In genomic region chr16:91645420-91645819, GRCm38 (mm10) we compare ENCODE assay signal across 8 mouse cellular contexts. TPM values are rescaled to one million over a fixed set of nuclear protein-coding genes. Genes with fewer than 3 reads are reported as not detected.
A peak's percentile ranks its signal among the peaks of the same experiment; 100 is the strongest.
DNase-seq lines count a peak whose midpoint lies in the region; ATAC-seq and TF ChIP-seq lines count a peak whose summit lies in the region.
"Not testable (repeated sequence)": the region's sequence is repeated elsewhere in the genome, so short reads cannot be mapped to it uniquely, and the experiment has no call there.

No protein-coding gene starts in this region.

- DNase-seq in ES-E14 (ENCODE audit: low read depth, low spot score); embryonic facial prominence, embryonic 14.5 days (ENCODE audit: low spot score); liver, embryonic 11.5 days (ENCODE audit: low spot score); liver, postnatal 0 days; midbrain, embryonic 10.5 days (ENCODE audit: low spot score): not testable (repeated sequence)
- DNase-seq in testis, postnatal 10 days (ENCODE audit: low spot score): peak; percentile 19

- H3K27ac ChIP-seq in ES-E14 (ENCODE audit: insufficient read depth, low read depth, low read length, poor library complexity, severe bottlenecking); embryonic facial prominence, embryonic 14.5 days (replicated peaks; ENCODE audit: low read depth, low read length); heart, embryonic 13.5 days (replicated peaks); kidney, embryonic 14.5 days (ENCODE audit: low read depth, low read length); liver, embryonic 11.5 days (ENCODE audit: low read depth, low read length); liver, postnatal 0 days (ENCODE audit: low read depth); midbrain, embryonic 10.5 days (replicated peaks): not testable (repeated sequence)

- H3K4me1 ChIP-seq in ES-E14 (ENCODE audit: control insufficient read depth in 2 of 2, insufficient read depth in 2 of 2, low read length in 2 of 2, poor library complexity in 1 of 2); embryonic facial prominence, embryonic 14.5 days (ENCODE audit: control insufficient read depth, insufficient read depth, low read length); kidney, embryonic 14.5 days (ENCODE audit: control insufficient read depth, insufficient read depth, low read length): not testable (repeated sequence)
- H3K4me1 ChIP-seq in heart, embryonic 13.5 days: peaks cover 21% of the 10 kb centered on the region
- H3K4me1 ChIP-seq in liver, embryonic 11.5 days (replicated peaks; ENCODE audit: control insufficient read depth, insufficient read depth, low read length): peaks cover 15% of the 10 kb centered on the region
- H3K4me1 ChIP-seq in liver, postnatal 0 days (ENCODE audit: insufficient read depth): peaks cover 13% of the 10 kb centered on the region
- peaks cover 23% of the 10 kb centered on the region for H3K4me1 ChIP-seq in midbrain, embryonic 10.5 days

- peak overlapping the region; percentile 40 to 96; a peak in 3 of 4 replicates for H3K4me3 ChIP-seq in ES-E14 (ENCODE audit: insufficient read depth in 1 of 2, low read depth in 1 of 2, low read length in 2 of 2, poor library complexity in 1 of 2, severe bottlenecking in 1 of 2)
- not testable (repeated sequence) for H3K4me3 ChIP-seq in embryonic facial prominence, embryonic 14.5 days (ENCODE audit: low read depth, low read length); kidney, embryonic 14.5 days (ENCODE audit: low read length)
- peak overlapping the region; percentile 90; the same call in 1 of the 2 replicates for H3K4me3 ChIP-seq in heart, embryonic 13.5 days
- H3K4me3 ChIP-seq in liver, embryonic 11.5 days (ENCODE audit: low read depth, low read length): peak overlapping the region; percentile 33; the same call in 1 of the 2 replicates
- 0 out of 2 replicates have a peak overlapping the region, but pooled peaks have one; percentile 71 for H3K4me3 ChIP-seq in liver, postnatal 0 days (ENCODE audit: low read depth, low read length)
- peak overlapping the region; percentile 86 for H3K4me3 ChIP-seq in midbrain, embryonic 10.5 days

- H3K27me3 ChIP-seq in embryonic facial prominence, embryonic 14.5 days (replicated peaks; ENCODE audit: control insufficient read depth, insufficient read depth, low read length); heart, embryonic 13.5 days (replicated peaks); kidney, embryonic 14.5 days (ENCODE audit: control insufficient read depth, insufficient read depth, low read length); liver, embryonic 11.5 days (replicated peaks; ENCODE audit: control insufficient read depth, insufficient read depth, low read length); liver, postnatal 0 days (ENCODE audit: insufficient read depth, low read length); midbrain, embryonic 10.5 days (ENCODE audit: low read depth, poor library complexity, severe bottlenecking): not testable (repeated sequence)

- peak overlapping the region; percentile 29; the same call in 1 of the 2 replicates for H3K9ac ChIP-seq in ES-E14 (ENCODE audit: insufficient read depth, low read depth, low read length, poor library complexity, severe bottlenecking)
- H3K9ac ChIP-seq in embryonic facial prominence, embryonic 14.5 days (ENCODE audit: low read depth, low read length); heart, embryonic 13.5 days; kidney, embryonic 14.5 days (ENCODE audit: low read depth, low read length); liver, embryonic 11.5 days (ENCODE audit: low read depth, low read length); liver, postnatal 0 days (replicated peaks): not testable (repeated sequence)

- H3K4me2 ChIP-seq in embryonic facial prominence, embryonic 14.5 days (ENCODE audit: low read depth, low read length): peak overlapping the region; percentile 76; the same call in 1 of the 2 replicates
- H3K4me2 ChIP-seq in heart, embryonic 13.5 days: peak overlapping the region; percentile 98
- H3K4me2 ChIP-seq in kidney, embryonic 14.5 days (replicated peaks; ENCODE audit: low read depth, low read length): peak overlapping the region; percentile 83; the same call in 1 of the 2 replicates
- peak overlapping the region; percentile 35; the same call in 1 of the 2 replicates for H3K4me2 ChIP-seq in liver, embryonic 11.5 days
- not testable (repeated sequence) for H3K4me2 ChIP-seq in liver, postnatal 0 days (ENCODE audit: low read depth, low read length)

- not testable (repeated sequence) for H3K9me3 ChIP-seq in ES-E14 (ENCODE audit: control insufficient read depth, insufficient read depth, low read depth, low read length); embryonic facial prominence, embryonic 14.5 days (ENCODE audit: control insufficient read depth, low read length); heart, embryonic 13.5 days; kidney, embryonic 14.5 days (ENCODE audit: control insufficient read depth, low read length); liver, embryonic 11.5 days (ENCODE audit: control insufficient read depth, low read length); liver, postnatal 0 days (ENCODE audit: low read length); midbrain, embryonic 10.5 days (replicated peaks)

- TF ChIP-seq EP300 in liver, postnatal 0 days (IDR thresholded peaks at IDR 0.05; ENCODE audit: low read depth): not testable (repeated sequence)

- in situ Hi-C loops in ES-E14 (cut with MboI; ENCODE audit: low sequenced_read_pairs in 2 of 2, unreplicated experiment in 2 of 2): not testable (repeated sequence)

- no CpG with 5 or more reads among the region's 2 CpGs for WGBS in embryonic facial prominence, embryonic 14.5 days
- WGBS in heart, embryonic 13.5 days: no CpG with 5 or more reads among the region's 2 CpGs
- WGBS in kidney, embryonic 14.5 days: no CpG with 5 or more reads among the region's 2 CpGs
- WGBS in liver, embryonic 11.5 days: no CpG with 5 or more reads among the region's 2 CpGs
- WGBS in liver, postnatal 0 days (ENCODE audit: insufficient replicate concordance): no CpG with 5 or more reads among the region's 2 CpGs
- 100% methylated on average over 1 of the region's 2 CpGs for WGBS in midbrain, embryonic 10.5 days

- TF ChIP-seq CTCF in liver, postnatal 0 days (IDR thresholded peaks at IDR 0.05; ENCODE audit: low read depth): peak; percentile 14; the same call in 1 of the 2 replicates

- ATAC-seq in embryonic facial prominence, embryonic 14.5 days (ENCODE audit: low read depth); heart, embryonic 13.5 days (ENCODE audit: extremely low read depth, insufficient number of reproducible peaks, low FRiP score, low TSS enrichment); kidney, embryonic 14.5 days (ENCODE audit: low FRiP score, low TSS enrichment); liver, embryonic 11.5 days (replicated peaks; ENCODE audit: low FRiP score); liver, postnatal 0 days: not testable (repeated sequence)

- H3K36me3 ChIP-seq in ES-E14 (ENCODE audit: control insufficient read depth, insufficient read depth, low read length, poor library complexity, severe bottlenecking): peaks cover 27% of the 10 kb centered on the region
- H3K36me3 ChIP-seq in embryonic facial prominence, embryonic 14.5 days (ENCODE audit: control insufficient read depth, insufficient read depth, low read length): peaks cover 28% of the 10 kb centered on the region
- peaks cover 29% of the 10 kb centered on the region for H3K36me3 ChIP-seq in heart, embryonic 13.5 days
- peaks cover 24% of the 10 kb centered on the region for H3K36me3 ChIP-seq in kidney, embryonic 14.5 days (ENCODE audit: control insufficient read depth, insufficient read depth, low read length)
- H3K36me3 ChIP-seq in liver, embryonic 11.5 days (ENCODE audit: control insufficient read depth, insufficient read depth, low read length): peaks cover 21% of the 10 kb centered on the region; the same call in 1 of the 2 replicates
- H3K36me3 ChIP-seq in liver, postnatal 0 days (replicated peaks; ENCODE audit: insufficient read depth, low read length): peaks cover 23% of the 10 kb centered on the region
- peaks cover 34% of the 10 kb centered on the region for H3K36me3 ChIP-seq in midbrain, embryonic 10.5 days

RNA-seq across cellular contexts. Expression of gene Gart, which starts 1.3 kb away (rescaled TPM):
- 399 and 435 TPM in 2 replicates for total RNA-seq in ES-E14 (2012; rRNA removed)
- polyA plus RNA-seq in embryonic facial prominence, embryonic 14.5 days (2014; fragmentation: Nextera tagmentation; extraction: Ambion mirVana): 84.5 and 96.3 TPM in 2 replicates
- 72.6 and 77.2 TPM in 2 replicates for polyA plus RNA-seq in heart, embryonic 13.5 days (2015; fragmentation: Nextera tagmentation; extraction: Ambion mirVana)
- polyA plus RNA-seq in kidney, embryonic 14.5 days (2014; fragmentation: Nextera tagmentation; extraction: Ambion mirVana): 90.5 and 128 TPM in 2 replicates
- 227 and 251 TPM in 2 replicates for polyA plus RNA-seq in liver, embryonic 11.5 days (2014; fragmentation: Nextera tagmentation; extraction: Ambion mirVana)
- 30.3 and 33.4 TPM in 2 replicates for polyA plus RNA-seq in liver, postnatal 0 days (2015; fragmentation: Nextera tagmentation; extraction: Ambion mirVana)
- 145 and 162 TPM in 2 replicates for polyA plus RNA-seq in midbrain, embryonic 10.5 days (2016; fragmentation: Nextera tagmentation; extraction: Ambion mirVana)

RNA-seq across cellular contexts. Expression of gene Son, which starts 1.9 kb away (rescaled TPM):
- total RNA-seq in ES-E14 (2012; rRNA removed): 172 and 181 TPM in 2 replicates
- 145 and 157 TPM in 2 replicates for polyA plus RNA-seq in embryonic facial prominence, embryonic 14.5 days (2014; fragmentation: Nextera tagmentation; extraction: Ambion mirVana)
- 76.4 and 78.3 TPM in 2 replicates for polyA plus RNA-seq in heart, embryonic 13.5 days (2015; fragmentation: Nextera tagmentation; extraction: Ambion mirVana)
- 160 and 167 TPM in 2 replicates for polyA plus RNA-seq in kidney, embryonic 14.5 days (2014; fragmentation: Nextera tagmentation; extraction: Ambion mirVana)
- 90.9 and 101 TPM in 2 replicates for polyA plus RNA-seq in liver, embryonic 11.5 days (2014; fragmentation: Nextera tagmentation; extraction: Ambion mirVana)
- polyA plus RNA-seq in liver, postnatal 0 days (2015; fragmentation: Nextera tagmentation; extraction: Ambion mirVana): 44.2 and 45.4 TPM in 2 replicates
- 109 and 119 TPM in 2 replicates for polyA plus RNA-seq in midbrain, embryonic 10.5 days (2016; fragmentation: Nextera tagmentation; extraction: Ambion mirVana)

RNA-seq across cellular contexts. Expression of gene Dnajc28, which starts 26.6 kb away (rescaled TPM):
- total RNA-seq in ES-E14 (2012; rRNA removed): 1.6 and 1.7 TPM in 2 replicates
- polyA plus RNA-seq in embryonic facial prominence, embryonic 14.5 days (2014; fragmentation: Nextera tagmentation; extraction: Ambion mirVana): 2.4 and 4.5 TPM in 2 replicates
- polyA plus RNA-seq in heart, embryonic 13.5 days (2015; fragmentation: Nextera tagmentation; extraction: Ambion mirVana): 3.5 and 4.7 TPM in 2 replicates
- polyA plus RNA-seq in kidney, embryonic 14.5 days (2014; fragmentation: Nextera tagmentation; extraction: Ambion mirVana): 2.9 and 3.0 TPM in 2 replicates
- polyA plus RNA-seq in liver, embryonic 11.5 days (2014; fragmentation: Nextera tagmentation; extraction: Ambion mirVana): 2.2 and 3.0 TPM in 2 replicates
- 3.6 and 4.3 TPM in 2 replicates for polyA plus RNA-seq in liver, postnatal 0 days (2015; fragmentation: Nextera tagmentation; extraction: Ambion mirVana)
- polyA plus RNA-seq in midbrain, embryonic 10.5 days (2016; fragmentation: Nextera tagmentation; extraction: Ambion mirVana): 4.0 and 4.9 TPM in 2 replicates

RNA-seq across cellular contexts. Expression of gene Donson, which starts 43.1 kb away (rescaled TPM):
- total RNA-seq in ES-E14 (2012; rRNA removed): 35.6 and 38.8 TPM in 2 replicates
- polyA plus RNA-seq in embryonic facial prominence, embryonic 14.5 days (2014; fragmentation: Nextera tagmentation; extraction: Ambion mirVana): 17.8 and 21.7 TPM in 2 replicates
- polyA plus RNA-seq in heart, embryonic 13.5 days (2015; fragmentation: Nextera tagmentation; extraction: Ambion mirVana): 13.9 and 15.0 TPM in 2 replicates
- polyA plus RNA-seq in kidney, embryonic 14.5 days (2014; fragmentation: Nextera tagmentation; extraction: Ambion mirVana): 21.1 and 25.6 TPM in 2 replicates
- polyA plus RNA-seq in liver, embryonic 11.5 days (2014; fragmentation: Nextera tagmentation; extraction: Ambion mirVana): 38.3 and 44.4 TPM in 2 replicates
- polyA plus RNA-seq in liver, postnatal 0 days (2015; fragmentation: Nextera tagmentation; extraction: Ambion mirVana): 12.4 and 14.2 TPM in 2 replicates
- 38.3 and 39.0 TPM in 2 replicates for polyA plus RNA-seq in midbrain, embryonic 10.5 days (2016; fragmentation: Nextera tagmentation; extraction: Ambion mirVana)

RNA-seq across cellular contexts. Expression of gene Tmem50b, which starts 47.8 kb away (rescaled TPM):
- 11.8 and 14.1 TPM in 2 replicates for total RNA-seq in ES-E14 (2012; rRNA removed)
- polyA plus RNA-seq in embryonic facial prominence, embryonic 14.5 days (2014; fragmentation: Nextera tagmentation; extraction: Ambion mirVana): 39.5 and 41.7 TPM in 2 replicates
- 45.9 and 56.5 TPM in 2 replicates for polyA plus RNA-seq in heart, embryonic 13.5 days (2015; fragmentation: Nextera tagmentation; extraction: Ambion mirVana)
- 20.0 and 34.7 TPM in 2 replicates for polyA plus RNA-seq in kidney, embryonic 14.5 days (2014; fragmentation: Nextera tagmentation; extraction: Ambion mirVana)
- 13.3 and 14.0 TPM in 2 replicates for polyA plus RNA-seq in liver, embryonic 11.5 days (2014; fragmentation: Nextera tagmentation; extraction: Ambion mirVana)
- 8.6 and 9.8 TPM in 2 replicates for polyA plus RNA-seq in liver, postnatal 0 days (2015; fragmentation: Nextera tagmentation; extraction: Ambion mirVana)
- 41.4 and 43.3 TPM in 2 replicates for polyA plus RNA-seq in midbrain, embryonic 10.5 days (2016; fragmentation: Nextera tagmentation; extraction: Ambion mirVana)
